8 mouse cellular contexts compared by ENCODE assay signal in genomic region chr5:129177697-129178511, GRCm38 (mm10).
DNase-seq lines count a peak whose midpoint lies in the region; ATAC-seq and TF ChIP-seq lines count a peak whose summit lies in the region.

No protein-coding gene starts in this region.

- DNase-seq in CD4-positive, CD25-positive, alpha-beta regulatory T cell, adult 2 months (ENCODE audit: low read depth, low spot score): peak; percentile 89
- peak; percentile 72 for DNase-seq in c-Kit-positive CD71-positive TER-119-negative erythroid progenitor cells, embryonic 14.5 days (ENCODE audit: low read depth)
- DNase-seq in heart, postnatal 10 days: peak; percentile 87 to 94
- peak; percentile 81 for DNase-seq in large intestine, adult 2 months (ENCODE audit: low read depth, low spot score)
- peak; percentile 86 for DNase-seq in stomach, postnatal 0 days (ENCODE audit: low spot score)

- no peaks in the 10 kb centered on the region for H3K36me3 ChIP-seq in forebrain, embryonic 13.5 days (ENCODE audit: poor library complexity, severe bottlenecking)
- no peaks in the 10 kb centered on the region for H3K36me3 ChIP-seq in liver, embryonic 16.5 days (ENCODE audit: control insufficient read depth, insufficient read depth)
- no peaks in the 10 kb centered on the region for H3K36me3 ChIP-seq in neural tube, embryonic 12.5 days
- H3K36me3 ChIP-seq in stomach, postnatal 0 days (ENCODE audit: control insufficient read depth, insufficient read depth, low read length): no peaks in the 10 kb centered on the region

- intact Hi-C loops in heart, postnatal 10 days (cut with DNase I): loop anchor here (1.0 to 5.0 kb wide), 5 partner anchors 115 to 417 kb away; no protein-coding TSS in a partner anchor

- no peak overlapping the region for H3K9ac ChIP-seq in forebrain, embryonic 13.5 days
- H3K9ac ChIP-seq in liver, embryonic 16.5 days (ENCODE audit: low read depth, low read length): peak overlapping the region; percentile 24; the same call in 1 of the 2 replicates
- no peak overlapping the region for H3K9ac ChIP-seq in neural tube, embryonic 12.5 days
- no peak overlapping the region for H3K9ac ChIP-seq in stomach, postnatal 0 days (ENCODE audit: low read length)

- H3K27ac ChIP-seq in forebrain, embryonic 13.5 days: no peak overlapping the region
- no peak overlapping the region for H3K27ac ChIP-seq in liver, embryonic 16.5 days (ENCODE audit: low read length)
- H3K27ac ChIP-seq in neural tube, embryonic 12.5 days: no peak overlapping the region
- H3K27ac ChIP-seq in stomach, postnatal 0 days (replicated peaks): no peak overlapping the region

- H3K27me3 ChIP-seq in forebrain, embryonic 13.5 days: 0 out of 2 replicates have a peak, but pooled peaks cover 8% of the 10 kb centered on the region
- no peaks in the 10 kb centered on the region for H3K27me3 ChIP-seq in liver, embryonic 16.5 days (ENCODE audit: control insufficient read depth, insufficient read depth, low read depth, low read length)
- H3K27me3 ChIP-seq in neural tube, embryonic 12.5 days (replicated peaks): peaks cover 5% of the 10 kb centered on the region
- no peaks in the 10 kb centered on the region for H3K27me3 ChIP-seq in stomach, postnatal 0 days (ENCODE audit: control insufficient read depth, insufficient read depth, low read length)

- no peak overlapping the region for H3K4me3 ChIP-seq in forebrain, embryonic 13.5 days
- peak overlapping the region; percentile 35 for H3K4me3 ChIP-seq in liver, embryonic 16.5 days (ENCODE audit: low read depth, low read length)
- no peak overlapping the region for H3K4me3 ChIP-seq in neural tube, embryonic 12.5 days
- no peak overlapping the region for H3K4me3 ChIP-seq in stomach, postnatal 0 days (ENCODE audit: low read depth, low read length)

- H3K9me3 ChIP-seq in forebrain, embryonic 13.5 days (replicated peaks): no peaks in the 10 kb centered on the region
- no peaks in the 10 kb centered on the region for H3K9me3 ChIP-seq in liver, embryonic 16.5 days (replicated peaks; ENCODE audit: control insufficient read depth, low read length)
- H3K9me3 ChIP-seq in neural tube, embryonic 12.5 days: no peaks in the 10 kb centered on the region
- H3K9me3 ChIP-seq in stomach, postnatal 0 days (ENCODE audit: control insufficient read depth, low read length): no peaks in the 10 kb centered on the region

- H3K4me2 ChIP-seq in forebrain, embryonic 13.5 days: no peak overlapping the region
- H3K4me2 ChIP-seq in liver, embryonic 16.5 days (ENCODE audit: low read depth, low read length): peak overlapping the region; percentile 53
- no peak overlapping the region for H3K4me2 ChIP-seq in neural tube, embryonic 12.5 days (replicated peaks)
- H3K4me2 ChIP-seq in stomach, postnatal 0 days (replicated peaks; ENCODE audit: low read depth): 0 out of 2 replicates have a peak overlapping the region, but pooled peaks have one; percentile 9

- peaks cover 12% of the 10 kb centered on the region for H3K4me1 ChIP-seq in forebrain, embryonic 13.5 days
- H3K4me1 ChIP-seq in liver, embryonic 16.5 days (ENCODE audit: control insufficient read depth, low read depth, low read length): peaks cover 16% of the 10 kb centered on the region
- no peaks in the 10 kb centered on the region; the same call in 1 of the 2 replicates for H3K4me1 ChIP-seq in neural tube, embryonic 12.5 days
- no peaks in the 10 kb centered on the region for H3K4me1 ChIP-seq in stomach, postnatal 0 days (replicated peaks; ENCODE audit: control insufficient read depth, insufficient read depth)

- WGBS in forebrain, embryonic 13.5 days: 52% methylated on average over 14 of the region's 14 CpGs
- WGBS in large intestine, adult 2 months: 40% methylated on average over 14 of the region's 14 CpGs
- WGBS in liver, embryonic 16.5 days (ENCODE audit: insufficient replicate concordance): 39% methylated on average over 14 of the region's 14 CpGs
- WGBS in neural tube, embryonic 12.5 days: 50% methylated on average over 14 of the region's 14 CpGs
- 46% methylated on average over 14 of the region's 14 CpGs for WGBS in stomach, postnatal 0 days

- TF ChIP-seq CTCF in stomach, postnatal 0 days (IDR thresholded peaks at IDR 0.05; ENCODE audit: low read depth): peak; percentile 97

- ATAC-seq in forebrain, embryonic 13.5 days: peak; percentile 75
- no peak for ATAC-seq in liver, embryonic 16.5 days (ENCODE audit: low read depth)
- ATAC-seq in neural tube, embryonic 12.5 days (ENCODE audit: low FRiP score, low read depth): peak; percentile 48
- peak; percentile 80 for ATAC-seq in stomach, postnatal 0 days (ENCODE audit: low FRiP score, low TSS enrichment)

- TF ChIP-seq EP300 in stomach, postnatal 0 days (optimal IDR thresholded peaks at IDR 0.05): no peak

Comparison
In these comparisons a context has a peak if more than half of its experiments do, and no peak if none do; other contexts are left out.
1. H3K4me2 ChIP-seq: peak in liver, embryonic 16.5 days (single experiment) and stomach, postnatal 0 days (single experiment); none in forebrain, embryonic 13.5 days (single experiment) and neural tube, embryonic 12.5 days (single experiment).
2. Peak in every context shown above with its lines, with median percentiles within 50 percentile points of each other: DNase-seq.